Mouse (Mus musculus) CH12.LX (cell line): ENCODE measurements around the gene Fbxl18.

Experiments used
- KAT2A ChIP-seq: IDR thresholded peaks from 2 replicates; pipeline ENCODE4 v1.6.1; 2012; ENCODE audit warnings: low read length, improper control_type of control experiment, inconsistent platforms; ENCODE audit not compliant: insufficient replicate concordance
- POLR2A ChIP-seq: IDR thresholded peaks from 2 replicates; pipeline ENCODE4 v1.6.1; 2011; ENCODE audit warnings: low read depth, mild to moderate bottlenecking, improper control_type of control experiment, low read length
- ZNF384 ChIP-seq: IDR thresholded peaks from 2 replicates; pipeline ENCODE4 v1.6.1; 2012; ENCODE audit warnings: low read depth, low read length, improper control_type of control experiment, inconsistent platforms

GRCm38 (mm10) chr5:142874791-142875512 lies 20.3 kb downstream of the Fbxl18 start:
- TF ChIP-seq ZNF384, result no peak
- TF ChIP-seq KAT2A, result no peak
- TF ChIP-seq POLR2A, result no peak
